Mouse (Mus musculus) intestine, postnatal 0 days (tissue): ENCODE results near the gene Gm10142. TPM values are rescaled to one million over a fixed set of nuclear protein-coding genes. Genes with fewer than 3 reads are reported as not detected.
"Not testable (repeated sequence)": the region's sequence is repeated elsewhere in the genome, so short reads cannot be mapped to it uniquely, and the experiment has no call there.

Experiments
- ATAC-seq: fragments of 200-750 bp; cut with Nextera tagmentation; 2 replicates; pipeline ENCODE4 v1.8.0; 2017; ENCODE audit warnings: mild to moderate bottlenecking, moderate TSS enrichment, moderate library complexity
- H3K27ac ChIP-seq: fragments of 300-500 bp; sonication (generic); 2 replicates; pipeline ENCODE4 v1.5.1; 2014; ENCODE audit warnings: mild to moderate bottlenecking, low read depth, low read length, moderate library complexity
- H3K27me3 ChIP-seq: fragments of 300-500 bp; sonication (generic); replicated peaks from 2 replicates; pipeline ENCODE4 v1.6.1; 2014; ENCODE audit warnings: low read length, mixed read lengths; ENCODE audit not compliant: control insufficient read depth, insufficient read depth
- H3K36me3 ChIP-seq: fragments of 300-500 bp; sonication (generic); 2 replicates; pipeline ENCODE4 v1.6.1; 2014; ENCODE audit warnings: mild to moderate bottlenecking, moderate library complexity; ENCODE audit not compliant: control insufficient read depth, insufficient read depth
- H3K4me1 ChIP-seq: fragments of 300-500 bp; sonication (generic); replicated peaks from 2 replicates; pipeline ENCODE4 v1.6.1; 2014; ENCODE audit warnings: antibody characterized with exemption, low read length, mixed read lengths; ENCODE audit not compliant: control insufficient read depth, insufficient read depth
- H3K4me2 ChIP-seq: fragments of 300-500 bp; sonication (generic); replicated peaks from 2 replicates; pipeline ENCODE4 v1.6.1; 2014; ENCODE audit warnings: low read depth, mild to moderate bottlenecking, moderate library complexity
- H3K4me3 ChIP-seq: fragments of 300-500 bp; sonication (generic); 2 replicates; pipeline ENCODE4 v1.5.1; 2014; ENCODE audit warnings: low read depth, low read length
- H3K9ac ChIP-seq: fragments of 300-500 bp; sonication (generic); 2 replicates; pipeline ENCODE4 v1.6.1; 2014; ENCODE audit warnings: mild to moderate bottlenecking, low read depth, low read length
- H3K9me3 ChIP-seq: fragments of 300-500 bp; sonication (generic); 2 replicates; pipeline ENCODE4 v1.6.1; 2016; ENCODE audit warnings: mixed run types; ENCODE audit not compliant: control insufficient read depth
- CTCF ChIP-seq: sonication (generic); IDR thresholded peaks from 2 replicates; pipeline ENCODE4 v1.5.1; 2016; ENCODE audit warnings: low read depth, mild to moderate bottlenecking, control low read depth, antibody characterized with exemption, moderate library complexity
- WGBS: fragments of 180-500 bp; shearing (Covaris S2); extraction: QIAGEN DNeasy Blood & Tissue Kit; methylation state at CpG from one replicate; pipeline ENCODE4 v1.1.7; 2014; 5-methylcytosine and 5-hydroxymethylcytosine counted together
- polyA plus RNA-seq: library from polyadenylated mRNA; unstranded; fragments of >200 nt; fragmentation: Nextera tagmentation; extraction: Ambion mirVana; gene quantifications from 2 replicates; pipeline ENCODE4 v1.2.1, GENCODE M21; 2015

Gene Gm10142
- polyA plus RNA-seq, 1 experiment from 2014 or later = not detected

- H3K27me3 ChIP-seq, H3K4me2 ChIP-seq, H3K4me3 ChIP-seq, H3K4me1 ChIP-seq, H3K9me3 ChIP-seq, H3K27ac ChIP-seq, H3K9ac ChIP-seq, ATAC-seq, H3K36me3 ChIP-seq: not testable (repeated sequence)
- TF ChIP-seq CTCF = peak; percentile 33
- WGBS = 61% methylated on average over 3 of the region's 3 CpGs
Observed at GRCm38 (mm10) chr10:77752312-77752711, 36.7 kb downstream of the Gm10142 start.

GRCm38 (mm10) chr10:77753448-77753847 is 37.8 kb downstream of the Gm10142 start:
- H3K27me3 ChIP-seq = no peaks in the 10 kb centered on the region
- no peaks in the 10 kb centered on the region for H3K4me1 ChIP-seq
- H3K4me3 ChIP-seq = no peak overlapping the region
- no peak overlapping the region for H3K9ac ChIP-seq
- H3K27ac ChIP-seq = no peak overlapping the region
- no peaks in the 10 kb centered on the region for H3K9me3 ChIP-seq
- no peak overlapping the region for H3K4me2 ChIP-seq
- TF ChIP-seq CTCF = peak; percentile 31
- H3K36me3 ChIP-seq = no peaks in the 10 kb centered on the region
- no peak for ATAC-seq

GRCm38 (mm10) chr10:77759582-77759981 is 44.0 kb downstream of the Gm10142 start, which contains the start of gene Gm3233:
Gene Gm3233, minus strand, starts transcription at chr10:77759682.
- not testable (repeated sequence) for H3K9me3 ChIP-seq, H3K27me3 ChIP-seq, H3K9ac ChIP-seq, H3K4me2 ChIP-seq, H3K4me3 ChIP-seq, H3K36me3 ChIP-seq, H3K27ac ChIP-seq, ATAC-seq, H3K4me1 ChIP-seq
- WGBS = no CpG with 5 or more reads among the region's 1 CpGs

Other genes with a start within 250 kb of the Gm10142 start
- 37.9 and 38.2 TPM in 2 replicates for gene Fam207a, start 200.0 kb upstream of the Gm10142 start, polyA plus RNA-seq
- gene Itgb2, start 185.6 kb upstream of the Gm10142 start, polyA plus RNA-seq = 1.7 and 2.1 TPM in 2 replicates
- 200 and 201 TPM in 2 replicates for gene Pttg1ip, start 134.1 kb upstream of the Gm10142 start, polyA plus RNA-seq
- 256 and 269 TPM in 2 replicates for gene Sumo3, start 109.7 kb upstream of the Gm10142 start, polyA plus RNA-seq
- gene Gm49325, start 109.6 kb upstream of the Gm10142 start, polyA plus RNA-seq = 18.9 TPM in 2 replicates
- gene Ube2g2, start 93.5 kb upstream of the Gm10142 start, polyA plus RNA-seq = 36.4 and 37.8 TPM in 2 replicates
- 0.10 and 0.20 TPM in 2 replicates for gene Tspear, start 29.2 kb upstream of the Gm10142 start, polyA plus RNA-seq
- gene Gm19402, start 25.1 kb upstream of the Gm10142 start, polyA plus RNA-seq = not detected in 2 replicates
- not detected in 2 replicates for gene Gm9508, start 18.6 kb upstream of the Gm10142 start, polyA plus RNA-seq
- not detected in 2 replicates for gene Gm10272, start 9.2 kb upstream of the Gm10142 start, polyA plus RNA-seq
- gene Gm10024, start 4.3 kb upstream of the Gm10142 start, polyA plus RNA-seq = not detected in 2 replicates
- gene Krtap12-1, start 4.8 kb downstream of the Gm10142 start, polyA plus RNA-seq = not detected in 2 replicates
- not detected in 2 replicates for gene Gm10100, start 10.7 kb downstream of the Gm10142 start, polyA plus RNA-seq
- not detected in 2 replicates for gene Gm18596, start 26.8 kb downstream of the Gm10142 start, polyA plus RNA-seq
- gene Gm9736, start 35.5 kb downstream of the Gm10142 start, polyA plus RNA-seq = not detected in 2 replicates
- not detected in 2 replicates for gene Gm3233, start 43.9 kb downstream of the Gm10142 start, polyA plus RNA-seq
- not detected in 2 replicates for gene Gm3238, start 55.5 kb downstream of the Gm10142 start, polyA plus RNA-seq
- gene Gm7138, start 61.1 kb downstream of the Gm10142 start, polyA plus RNA-seq = not detected in 2 replicates
- not detected in 2 replicates for gene Gm3250, start 66.7 kb downstream of the Gm10142 start, polyA plus RNA-seq
- gene Gm7137, start 72.4 kb downstream of the Gm10142 start, polyA plus RNA-seq = not detected in 2 replicates
- gene Gm9639, start 79.3 kb downstream of the Gm10142 start, polyA plus RNA-seq = not detected in 2 replicates
- not detected in 2 replicates for gene Gm19668, start 83.3 kb downstream of the Gm10142 start, polyA plus RNA-seq
- not detected in 2 replicates for gene Gm9507, start 96.0 kb downstream of the Gm10142 start, polyA plus RNA-seq
- not detected in 2 replicates for gene Gm2696, start 98.9 kb downstream of the Gm10142 start, polyA plus RNA-seq
- not detected in 2 replicates for gene Krtap10-4, start 111.3 kb downstream of the Gm10142 start, polyA plus RNA-seq
- gene Krtap10-10, start 120.1 kb downstream of the Gm10142 start, polyA plus RNA-seq = not detected in 2 replicates
- gene Gm36176, start 131.0 kb downstream of the Gm10142 start, polyA plus RNA-seq = not detected in 2 replicates
- gene Gm10318, start 137.1 kb downstream of the Gm10142 start, polyA plus RNA-seq = not detected in 2 replicates
- not detected in 2 replicates for gene Gm3285, start 146.2 kb downstream of the Gm10142 start, polyA plus RNA-seq
- 2.1 TPM in 2 replicates for gene Lrrc3, start 186.7 kb downstream of the Gm10142 start, polyA plus RNA-seq